Mouse (Mus musculus) testis, adult 2 months (tissue): ENCODE measurements at regions not wholly inside any gene's neighbourhood (a gene's known extent, or its start where the extent isn't known, plus 50 kb on each side); places are given as distances from the start of the nearest gene placed in this dataset.
"Not testable (repeated sequence)": the region's sequence is repeated elsewhere in the genome, so short reads cannot be mapped to it uniquely, and the experiment has no call there.

Experiments
- H3K27ac ChIP-seq: fragments of 200-500 bp; 2 replicates; pipeline ENCODE4 v1.5.1; 2012; ENCODE audit warnings: low read depth, low read length; ENCODE audit not compliant: control insufficient read depth, insufficient read depth
- H3K27me3 ChIP-seq: fragments of 200-500 bp; 2 replicates; pipeline ENCODE4 v1.6.1; 2012; ENCODE audit warnings: mild to moderate bottlenecking, low read length, moderate library complexity; ENCODE audit not compliant: control insufficient read depth, insufficient read depth
- H3K36me3 ChIP-seq: fragments of 200-500 bp; 2 replicates; pipeline ENCODE4 v1.6.1; 2012; ENCODE audit warnings: mild to moderate bottlenecking, low read length; ENCODE audit not compliant: control insufficient read depth, insufficient read depth
- H3K4me1 ChIP-seq: fragments of 200-500 bp; 2 replicates; pipeline ENCODE4 v1.6.1; 2012; ENCODE audit warnings: low read length; ENCODE audit not compliant: control insufficient read depth, insufficient read depth
- H3K4me3 ChIP-seq: fragments of 200-500 bp; 2 replicates; pipeline ENCODE4 v1.5.1; 2012; ENCODE audit warnings: low read depth, mild to moderate bottlenecking, low read length, moderate library complexity, mixed read lengths; ENCODE audit not compliant: control insufficient read depth
- CTCF ChIP-seq: fragments of 200-500 bp; IDR thresholded peaks from 2 replicates; pipeline ENCODE4 v1.5.1; 2012; ENCODE audit warnings: low read depth, mild to moderate bottlenecking, inconsistent platforms, low read length, moderate library complexity; ENCODE audit not compliant: control insufficient read depth, insufficient read depth, insufficient replicate concordance
- POLR2A ChIP-seq: fragments of 200-500 bp; IDR thresholded peaks from 2 replicates; pipeline ENCODE4 v1.6.1; 2012; ENCODE audit warnings: low read depth, mild to moderate bottlenecking, inconsistent platforms, low read length, moderate library complexity; ENCODE audit not compliant: control insufficient read depth

GRCm38 (mm10) chrX:129546016-129546415, 203.5 kb upstream of the Diaph2 start:
- no peak overlapping the region for H3K4me3 ChIP-seq
- H3K27ac ChIP-seq = no peak overlapping the region
- H3K36me3 ChIP-seq = no peaks in the 10 kb centered on the region
- H3K27me3 ChIP-seq = no peaks in the 10 kb centered on the region
- no peaks in the 10 kb centered on the region for H3K4me1 ChIP-seq
- no peak for TF ChIP-seq POLR2A
- TF ChIP-seq CTCF = no peak

GRCm38 (mm10) chrX:129547606-129548005, 201.9 kb upstream of the Diaph2 start:
- Histone ChIP-seq H3K4me1 (no peaks in the 10 kb centered on the region), H3K4me3 (no peak overlapping the region), H3K27ac (no peak overlapping the region), H3K27me3 (no peaks in the 10 kb centered on the region), H3K36me3 (no peaks in the 10 kb centered on the region)
- TF ChIP-seq CTCF (no peak), POLR2A (no peak)

- Histone ChIP-seq H3K4me3 (no peak overlapping the region), H3K4me1 (no peaks in the 10 kb centered on the region), H3K36me3 (no peaks in the 10 kb centered on the region), H3K27ac (no peak overlapping the region), H3K27me3 (no peaks in the 10 kb centered on the region)
- TF ChIP-seq POLR2A (no peak), CTCF (no peak)
Measured at GRCm38 (mm10) chrX:129556001-129556400, 193.5 kb upstream of the Diaph2 start.

GRCm38 (mm10) chrX:129599491-129599890, 150.1 kb upstream of the Diaph2 start:
- Histone ChIP-seq H3K4me1 (no peaks in the 10 kb centered on the region), H3K27me3 (no peaks in the 10 kb centered on the region), H3K36me3 (no peaks in the 10 kb centered on the region), H3K27ac (no peak overlapping the region), H3K4me3 (no peak overlapping the region)
- TF ChIP-seq POLR2A (no peak), CTCF (no peak)

- Histone ChIP-seq H3K4me1 (no peaks in the 10 kb centered on the region), H3K27me3 (no peaks in the 10 kb centered on the region), H3K27ac (no peak overlapping the region), H3K4me3 (no peak overlapping the region), H3K36me3 (no peaks in the 10 kb centered on the region)
- TF ChIP-seq POLR2A = no peak
- TF ChIP-seq CTCF = no peak
Measured at GRCm38 (mm10) chrX:129607842-129608241, 141.7 kb upstream of the Diaph2 start.

GRCm38 (mm10) chrX:129611500-129611899, 138.0 kb upstream of the Diaph2 start:
- H3K27me3 ChIP-seq, H3K27ac ChIP-seq, H3K4me1 ChIP-seq, H3K36me3 ChIP-seq: not testable (repeated sequence)
- H3K4me3 ChIP-seq = peak overlapping the region; percentile 48

GRCm38 (mm10) chrX:129637016-129637415, 112.5 kb upstream of the Diaph2 start:
- H3K27ac ChIP-seq = no peak overlapping the region
- H3K36me3 ChIP-seq = no peaks in the 10 kb centered on the region
- H3K27me3 ChIP-seq = no peaks in the 10 kb centered on the region
- no peaks in the 10 kb centered on the region for H3K4me1 ChIP-seq
- no peak overlapping the region for H3K4me3 ChIP-seq
- TF ChIP-seq CTCF (no peak), POLR2A (no peak)

GRCm38 (mm10) chrX:129645106-129645505, 104.4 kb upstream of the Diaph2 start:
- Histone ChIP-seq H3K27me3 (no peaks in the 10 kb centered on the region), H3K4me1 (no peaks in the 10 kb centered on the region), H3K4me3 (no peak overlapping the region), H3K27ac (no peak overlapping the region), H3K36me3 (no peaks in the 10 kb centered on the region)
- TF ChIP-seq CTCF (no peak), POLR2A (no peak)
